Mouse (Mus musculus): ENCODE data around the gene Vmn1r101. TPM values are rescaled to one million over a fixed set of nuclear protein-coding genes. Genes with fewer than 3 reads are reported as not detected.

The Vmn1r101 gene
- not detected in 2 replicates for polyA plus RNA-seq (2015; fragmentation: Nextera tagmentation; extraction: Ambion mirVana)

GRCm38 (mm10) chr7:20442493-20442892 is at the start of gene Vmn1r101:
TSS of gene Vmn1r101 (minus strand) at chr7:20442593.

GRCm38 (mm10) chr7:20474825-20475224 is 32.4 kb upstream of the Vmn1r101 start, which contains the start of gene Gm10670:
TSS of gene Gm10670 (minus strand) at chr7:20474925.

GRCm38 (mm10) chr7:20417642-20418041 is 24.8 kb downstream of the Vmn1r101 start, which contains the start of gene Vmn1r100:
TSS of gene Vmn1r100 (plus strand) at chr7:20417942.

Other genes with a start within 250 kb of the Vmn1r101 start
- not detected in 2 replicates for gene Vmn1r95, start 248.9 kb downstream of the Vmn1r101 start, polyA plus RNA-seq (2015; fragmentation: Nextera tagmentation; extraction: Ambion mirVana)
- gene Gm6164, start 237.0 kb downstream of the Vmn1r101 start, polyA plus RNA-seq (2015; fragmentation: Nextera tagmentation; extraction: Ambion mirVana) = not detected in 2 replicates
- gene Gm4498, start 208.8 kb downstream of the Vmn1r101 start, polyA plus RNA-seq (2015; fragmentation: Nextera tagmentation; extraction: Ambion mirVana) = not detected in 2 replicates
- not detected in 2 replicates for gene Gm5890, start 179.8 kb downstream of the Vmn1r101 start, polyA plus RNA-seq (2015; fragmentation: Nextera tagmentation; extraction: Ambion mirVana)
- gene Gm4133, start 108.5 kb downstream of the Vmn1r101 start, polyA plus RNA-seq (2015; fragmentation: Nextera tagmentation; extraction: Ambion mirVana) = not detected in 2 replicates
- gene Gm5728, start 67.2 kb downstream of the Vmn1r101 start, polyA plus RNA-seq (2015; fragmentation: Nextera tagmentation; extraction: Ambion mirVana) = not detected in 2 replicates
- gene Vmn1r100, start 24.7 kb downstream of the Vmn1r101 start, polyA plus RNA-seq (2015; fragmentation: Nextera tagmentation; extraction: Ambion mirVana) = not detected in 2 replicates
- gene Gm10670, start 32.3 kb upstream of the Vmn1r101 start, polyA plus RNA-seq (2015; fragmentation: Nextera tagmentation; extraction: Ambion mirVana) = not detected in 2 replicates
- gene Vmn1r103, start 67.9 kb upstream of the Vmn1r101 start, polyA plus RNA-seq (2015; fragmentation: Nextera tagmentation; extraction: Ambion mirVana) = not detected in 2 replicates
- gene Vmn1r104, start 91.2 kb upstream of the Vmn1r101 start, polyA plus RNA-seq (2015; fragmentation: Nextera tagmentation; extraction: Ambion mirVana) = not detected in 2 replicates
- not detected in 2 replicates for gene Gm5726, start 103.2 kb upstream of the Vmn1r101 start, polyA plus RNA-seq (2015; fragmentation: Nextera tagmentation; extraction: Ambion mirVana)
- not detected in 2 replicates for gene Gm4141, start 133.6 kb upstream of the Vmn1r101 start, polyA plus RNA-seq (2015; fragmentation: Nextera tagmentation; extraction: Ambion mirVana)
- gene Gm4513, start 156.4 kb upstream of the Vmn1r101 start, polyA plus RNA-seq (2015; fragmentation: Nextera tagmentation; extraction: Ambion mirVana) = not detected in 2 replicates
- not detected in 2 replicates for gene Vmn1r107, start 226.3 kb upstream of the Vmn1r101 start, polyA plus RNA-seq (2015; fragmentation: Nextera tagmentation; extraction: Ambion mirVana)